Comparison of ENCODE assay signal across 8 mouse cellular contexts in the genomic region with DNA sequence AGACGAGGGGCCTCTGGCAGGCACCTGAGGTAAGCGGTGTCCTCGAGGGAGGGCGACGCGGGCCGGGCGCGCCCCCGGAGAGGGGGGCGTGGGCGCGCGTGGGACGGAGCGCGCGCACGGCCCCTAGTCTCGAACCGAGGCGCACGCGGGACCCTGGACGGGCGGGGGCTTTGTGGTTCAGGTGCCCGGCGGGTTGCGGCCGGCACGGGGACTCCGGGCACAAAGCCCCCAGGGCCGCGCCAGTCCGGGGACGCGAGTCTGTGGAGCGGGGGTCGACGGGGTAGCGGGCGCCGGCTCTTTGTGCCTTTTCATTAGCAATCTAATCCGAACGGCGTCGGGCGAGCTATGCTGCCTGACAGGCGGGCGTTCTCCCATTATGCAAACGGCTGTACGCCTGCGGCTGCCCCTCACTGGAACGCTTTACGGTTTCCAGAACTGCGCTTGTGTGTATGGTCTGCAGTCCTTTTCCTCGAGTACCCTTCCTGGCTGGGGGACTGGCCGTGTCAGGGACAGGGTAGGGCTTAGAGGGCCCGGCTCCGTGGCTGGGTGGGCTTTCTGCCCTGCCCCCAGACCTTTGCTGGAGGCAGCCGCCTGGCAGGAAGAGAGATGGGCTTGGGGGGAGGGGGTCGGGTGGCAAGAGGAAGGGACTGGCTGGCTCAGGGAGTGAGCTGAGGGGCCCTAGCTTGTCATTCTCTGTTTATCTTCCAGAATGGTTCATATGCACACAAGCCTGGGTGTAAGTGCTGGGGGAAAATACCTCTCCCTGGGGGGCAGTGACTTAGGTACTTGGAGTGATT. TPM values are rescaled to one million over a fixed set of nuclear protein-coding genes. Genes with fewer than 3 reads are reported as not detected.
DNase-seq lines count a peak whose midpoint lies in the region; ATAC-seq and TF ChIP-seq lines count a peak whose summit lies in the region.

No protein-coding gene starts in this region.

- peak; percentile 38 for DNase-seq in ovary, postnatal 10 days (ENCODE audit: low spot score)
- DNase-seq in ovary, postnatal 14 days (ENCODE audit: low spot score), result no peak
- DNase-seq in cerebellum, adult 2 months, result peak; percentile 31 to 52
- DNase-seq in frontal cortex, postnatal 36 days (ENCODE audit: low spot score in 2 of 2), result peak; percentile 32 to 39
- DNase-seq in induced T-regulatory cell, adult 2 months (ENCODE audit: low read depth), result peak; percentile 54
- peak; percentile 60 for DNase-seq in left cerebral cortex, postnatal 4 days

- peak; percentile 30 for ATAC-seq in megakaryocyte progenitor cell, adult 5-6 weeks (replicated peaks; ENCODE audit: poor library complexity)
- ATAC-seq in stomach, embryonic 14.5 days (ENCODE audit: insufficient number of reproducible peaks, insufficient read depth, low FRiP score, low read depth), result peak; percentile 26

- peaks cover 4% of the 10 kb centered on the region for H3K4me1 ChIP-seq in cerebellum, adult 2 months (ENCODE audit: control insufficient read depth, insufficient read depth, low read length)
- H3K4me1 ChIP-seq in stomach, embryonic 14.5 days (ENCODE audit: control insufficient read depth, insufficient read depth, low read length), result peaks cover 22% of the 10 kb centered on the region

- no peaks in the 10 kb centered on the region; the same call in 1 of the 2 replicates for H3K9me3 ChIP-seq in stomach, embryonic 14.5 days (ENCODE audit: control insufficient read depth, low read depth, low read length)

- no peaks in the 10 kb centered on the region for H3K36me3 ChIP-seq in stomach, embryonic 14.5 days (ENCODE audit: control insufficient read depth, insufficient read depth, low read length)

- H3K27ac ChIP-seq in cerebellum, adult 2 months (ENCODE audit: insufficient read depth, low read length), result peak overlapping the region; percentile 67
- H3K27ac ChIP-seq in stomach, embryonic 14.5 days (ENCODE audit: low read length), result peak overlapping the region; percentile 84

- peak overlapping the region; percentile 78 for H3K4me2 ChIP-seq in stomach, embryonic 14.5 days (replicated peaks; ENCODE audit: low read depth, low read length)

- TF ChIP-seq POLR2A in cerebellum, adult 2 months (IDR thresholded peaks at IDR 0.05; ENCODE audit: borderline replicate concordance, insufficient read depth, low read length), result no peak

- WGBS in cerebellum, adult 2 months, result under 1% methylated on average over 62 of the region's 62 CpGs
- 1% methylated on average over 57 of the region's 62 CpGs for WGBS in stomach, embryonic 14.5 days

- H3K27me3 ChIP-seq in cerebellum, adult 2 months (ENCODE audit: control insufficient read depth, insufficient read depth, low read length), result no peaks in the 10 kb centered on the region
- no peaks in the 10 kb centered on the region for H3K27me3 ChIP-seq in stomach, embryonic 14.5 days (ENCODE audit: control insufficient read depth, insufficient read depth, low read length)

- no peak for TF ChIP-seq CTCF in cerebellum, adult 2 months (IDR thresholded peaks at IDR 0.05; ENCODE audit: borderline replicate concordance, insufficient read depth, low read depth, low read length)

- H3K9ac ChIP-seq in stomach, embryonic 14.5 days (replicated peaks; ENCODE audit: low read depth, low read length), result peak overlapping the region; percentile 67

- intact Hi-C loops in left cerebral cortex, postnatal 4 days (cut with DNase I), result no loop called here

- H3K4me3 ChIP-seq in cerebellum, adult 2 months (replicated peaks; ENCODE audit: insufficient read depth, low read depth, low read length), result peak overlapping the region; percentile 76
- peak overlapping the region; percentile 74 for H3K4me3 ChIP-seq in stomach, embryonic 14.5 days (ENCODE audit: low read depth, low read length)

RNA-seq across cellular contexts. Expression of a gene that starts 0.5 kb away (rescaled TPM):
- 4.1 TPM in 2 replicates for polyA plus RNA-seq in cerebellum, adult 2 months (2012; rRNA removed)
- 10 to 100 TPM; 11.5 to 13.1 TPM for total RNA-seq in left cerebral cortex, postnatal 4 days (2021)
- 1.8 and 1.9 TPM in 2 replicates for total RNA-seq in megakaryocyte progenitor cell, adult 5-6 weeks (2015)
- 2.1 and 2.3 TPM in 2 replicates for total RNA-seq in megakaryocyte progenitor cell, adult 5-6 weeks (2017)
- 4.8 and 5.2 TPM in 2 replicates for polyA plus RNA-seq in stomach, embryonic 14.5 days (2014; fragmentation: Nextera tagmentation; extraction: Ambion mirVana)

RNA-seq across cellular contexts. Expression of a gene that starts 25.5 kb away (rescaled TPM):
- polyA plus RNA-seq in cerebellum, adult 2 months (2012; rRNA removed), result 0.55 and 0.57 TPM in 2 replicates
- total RNA-seq in left cerebral cortex, postnatal 4 days (2021), result 1 to 10 TPM; 2.8 to 3.2 TPM
- total RNA-seq in megakaryocyte progenitor cell, adult 5-6 weeks (2015), result 0.69 and 0.95 TPM in 2 replicates
- total RNA-seq in megakaryocyte progenitor cell, adult 5-6 weeks (2017), result 0.58 and 1.3 TPM in 2 replicates
- polyA plus RNA-seq in stomach, embryonic 14.5 days (2014; fragmentation: Nextera tagmentation; extraction: Ambion mirVana), result 0.65 and 0.69 TPM in 2 replicates

RNA-seq across cellular contexts. Expression of a gene that starts 31.5 kb away (rescaled TPM):
- 128 and 133 TPM in 2 replicates for polyA plus RNA-seq in cerebellum, adult 2 months (2012; rRNA removed)
- 100 to 1,000 TPM; 161 to 164 TPM for total RNA-seq in left cerebral cortex, postnatal 4 days (2021)
- 312 and 333 TPM in 2 replicates for total RNA-seq in megakaryocyte progenitor cell, adult 5-6 weeks (2015)
- 87.5 and 107 TPM in 2 replicates for total RNA-seq in megakaryocyte progenitor cell, adult 5-6 weeks (2017)
- polyA plus RNA-seq in stomach, embryonic 14.5 days (2014; fragmentation: Nextera tagmentation; extraction: Ambion mirVana), result 325 and 353 TPM in 2 replicates

RNA-seq across cellular contexts. Expression of a gene that starts 42.0 kb away (rescaled TPM):
- 59.3 and 66.9 TPM in 2 replicates for polyA plus RNA-seq in cerebellum, adult 2 months (2012; rRNA removed)
- total RNA-seq in left cerebral cortex, postnatal 4 days (2021), result 10 to 100 TPM; 78.9 to 82.4 TPM
- 4.2 and 5.2 TPM in 2 replicates for total RNA-seq in megakaryocyte progenitor cell, adult 5-6 weeks (2015)
- total RNA-seq in megakaryocyte progenitor cell, adult 5-6 weeks (2017), result 5.5 and 8.8 TPM in 2 replicates
- 11.7 and 11.8 TPM in 2 replicates for polyA plus RNA-seq in stomach, embryonic 14.5 days (2014; fragmentation: Nextera tagmentation; extraction: Ambion mirVana)
